Mouse (Mus musculus) E14TG2a.4 (cell line): Measurements from ENCODE around the gene Hsf5.

ENCODE experiments used
- H3K27me3 ChIP-seq: 2 replicates; pipeline ENCODE4 v1.6.1; 2014; ENCODE audit warnings: low read length, control low read depth; ENCODE audit not compliant: insufficient read depth
- H3K36me3 ChIP-seq: 2 replicates; pipeline ENCODE4 v1.6.1; 2014; ENCODE audit warnings: low read length, control low read depth; ENCODE audit not compliant: insufficient read depth
- H3K4me1 ChIP-seq: replicated peaks from 2 replicates; pipeline ENCODE4 v1.6.1; 2014; ENCODE audit warnings: low read depth, low read length, control low read depth
- H3K4me3 ChIP-seq: replicated peaks from 2 replicates; pipeline ENCODE4 v1.5.1; 2014; ENCODE audit warnings: mild to moderate bottlenecking, low read length
- H3K9me3 ChIP-seq: 2 replicates; pipeline ENCODE4 v1.6.1; 2014; ENCODE audit warnings: low read length, control low read depth
- CTCF ChIP-seq: conservative IDR thresholded peaks from 2 replicates; pipeline ENCODE4 v1.5.1; 2014; ENCODE audit warnings: low read length
- NANOG ChIP-seq: IDR thresholded peaks from 2 replicates; pipeline ENCODE4 v1.6.1; 2014; ENCODE audit warnings: borderline replicate concordance, low read length, mixed read lengths
- POU5F1 ChIP-seq: IDR thresholded peaks from 2 replicates; pipeline ENCODE4 v1.6.1; 2014; ENCODE audit warnings: low read length, borderline replicate concordance

Hsf5 gene

GRCm38 (mm10) chr11:87665658-87666057 is 48.7 kb downstream of the Hsf5 start:
- peaks cover 15% of the 10 kb centered on the region for H3K27me3 ChIP-seq
- H3K4me3 ChIP-seq: no peak overlapping the region
- peaks cover 10% of the 10 kb centered on the region for H3K4me1 ChIP-seq
- H3K36me3 ChIP-seq: no peaks in the 10 kb centered on the region
- TF ChIP-seq NANOG: no peak
- TF ChIP-seq POU5F1: no peak
- H3K9me3 ChIP-seq: no peaks in the 10 kb centered on the region

DNA sequence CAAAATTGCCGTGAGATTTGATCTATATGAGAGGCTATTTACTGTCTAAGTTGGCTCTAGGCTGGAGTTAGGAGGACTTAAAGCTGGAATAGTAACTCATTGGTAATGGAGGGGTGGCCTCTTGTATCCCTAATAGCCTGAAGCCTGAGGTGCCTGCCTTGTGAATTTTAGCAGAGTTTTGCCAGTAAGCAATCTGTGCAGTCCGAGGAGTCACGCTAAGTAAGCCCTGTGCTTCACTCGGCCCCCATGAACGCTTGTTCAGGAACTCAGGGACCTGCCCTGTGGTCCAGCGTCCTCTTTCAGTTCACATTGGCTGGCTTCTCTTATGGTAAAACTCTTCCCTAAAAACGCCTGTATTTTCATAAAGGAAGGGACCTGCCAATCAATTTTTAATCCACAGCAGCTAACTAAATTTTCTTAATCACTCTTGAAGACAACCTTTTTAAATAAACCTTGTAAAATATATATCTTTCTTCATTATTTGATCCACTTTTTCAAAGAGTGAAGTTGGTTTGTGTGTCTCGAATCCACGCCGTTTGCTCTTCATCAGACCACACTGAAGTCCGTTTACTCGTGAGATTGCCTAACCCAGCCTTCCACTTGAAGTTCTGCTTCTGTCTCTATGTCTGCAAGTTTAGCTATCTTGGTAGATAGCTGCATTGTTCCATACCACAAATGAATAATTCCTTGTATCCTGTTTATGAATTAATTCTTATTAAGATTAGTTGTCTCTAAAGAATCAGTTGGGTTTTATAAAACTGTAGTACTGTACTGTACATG is 49.5 kb downstream of the Hsf5 start:
- no peak for TF ChIP-seq POU5F1
- TF ChIP-seq NANOG: no peak
- no peak for TF ChIP-seq CTCF
- Histone ChIP-seq H3K4me1 (peaks cover 10% of the 10 kb centered on the region), H3K36me3 (no peaks in the 10 kb centered on the region)

DNA sequence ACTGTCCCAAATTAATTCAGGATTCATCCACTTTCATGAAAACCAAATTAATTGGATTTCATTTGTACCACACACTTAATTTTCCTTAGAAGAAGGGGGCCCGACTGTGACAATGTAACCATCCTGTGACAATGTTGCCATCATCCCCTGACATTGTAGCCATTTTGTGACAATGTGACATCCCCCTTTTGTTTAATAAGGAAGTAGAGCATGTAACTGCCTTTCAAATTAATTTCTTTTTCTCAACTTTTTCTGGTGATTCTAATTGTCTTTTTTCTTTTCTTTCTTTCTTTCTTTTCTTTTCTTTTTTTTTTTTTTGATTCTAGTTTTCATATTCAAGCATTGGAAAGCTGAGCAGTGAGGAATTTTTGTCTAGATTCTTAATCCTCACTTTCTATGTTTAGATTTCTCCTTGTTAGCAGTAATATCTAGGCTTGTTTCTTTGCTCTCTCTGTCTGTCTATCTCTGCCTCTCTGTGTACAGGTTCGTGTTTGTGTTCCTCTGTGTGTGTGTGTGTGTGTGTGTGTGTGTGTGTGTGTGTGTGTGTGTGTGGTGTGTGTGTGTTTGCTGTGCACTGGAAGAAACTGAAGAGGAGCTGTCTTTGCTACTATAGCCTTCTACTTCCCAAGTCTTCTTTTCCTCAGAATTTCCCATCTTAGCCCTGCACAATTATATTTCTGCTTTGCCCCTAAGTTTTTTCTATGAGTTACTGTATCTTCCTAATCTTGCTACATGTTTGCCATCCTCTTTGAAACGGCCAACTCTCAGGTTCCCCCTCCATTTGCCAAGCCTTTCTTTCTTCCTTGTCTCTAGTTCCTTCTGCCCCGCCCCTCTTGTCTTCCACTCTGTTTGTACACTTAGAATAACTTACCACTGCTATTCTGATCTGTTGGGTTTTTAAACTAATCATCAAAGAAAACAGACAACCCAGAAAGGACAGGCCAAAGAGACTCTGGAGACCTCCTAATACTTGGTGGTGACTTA is 50.4 kb downstream of the Hsf5 start:
- H3K4me1 ChIP-seq: peaks cover 10% of the 10 kb centered on the region
- H3K36me3 ChIP-seq: no peaks in the 10 kb centered on the region
- peaks cover 15% of the 10 kb centered on the region for H3K27me3 ChIP-seq
- H3K9me3 ChIP-seq: no peaks in the 10 kb centered on the region
- no peak overlapping the region for H3K4me3 ChIP-seq
- no peak for TF ChIP-seq NANOG
- TF ChIP-seq POU5F1: no peak
- no peak for TF ChIP-seq CTCF

More for the DNA sequence above, 49.5 kb downstream of the Hsf5 start:
- no peak overlapping the region for H3K4me3 ChIP-seq
- no peaks in the 10 kb centered on the region for H3K9me3 ChIP-seq
- peaks cover 15% of the 10 kb centered on the region for H3K27me3 ChIP-seq

- H3K27me3 ChIP-seq: no peaks in the 10 kb centered on the region
- peaks cover 10% of the 10 kb centered on the region for H3K4me1 ChIP-seq
- no peak overlapping the region for H3K4me3 ChIP-seq
- TF ChIP-seq CTCF (no peak), POU5F1 (no peak), NANOG (no peak)
- no peaks in the 10 kb centered on the region for H3K36me3 ChIP-seq
- H3K9me3 ChIP-seq: no peaks in the 10 kb centered on the region
Observed at GRCm38 (mm10) chr11:87673282-87673681, 56.3 kb downstream of the Hsf5 start.

GRCm38 (mm10) chr11:87675606-87676005 is 58.6 kb downstream of the Hsf5 start:
- Histone ChIP-seq H3K27me3 (no peaks in the 10 kb centered on the region), H3K4me3 (no peak overlapping the region), H3K36me3 (no peaks in the 10 kb centered on the region), H3K4me1 (peaks cover 14% of the 10 kb centered on the region), H3K9me3 (no peaks in the 10 kb centered on the region)
- TF ChIP-seq POU5F1 (no peak), NANOG (no peak), CTCF (no peak)

GRCm38 (mm10) chr11:87677756-87678155 is 60.8 kb downstream of the Hsf5 start:
- no peaks in the 10 kb centered on the region for H3K36me3 ChIP-seq
- H3K4me3 ChIP-seq: no peak overlapping the region
- no peak for TF ChIP-seq NANOG
- TF ChIP-seq CTCF: no peak
- no peak for TF ChIP-seq POU5F1
- H3K9me3 ChIP-seq: no peaks in the 10 kb centered on the region
- no peaks in the 10 kb centered on the region for H3K27me3 ChIP-seq
- peaks cover 14% of the 10 kb centered on the region for H3K4me1 ChIP-seq

DNA sequence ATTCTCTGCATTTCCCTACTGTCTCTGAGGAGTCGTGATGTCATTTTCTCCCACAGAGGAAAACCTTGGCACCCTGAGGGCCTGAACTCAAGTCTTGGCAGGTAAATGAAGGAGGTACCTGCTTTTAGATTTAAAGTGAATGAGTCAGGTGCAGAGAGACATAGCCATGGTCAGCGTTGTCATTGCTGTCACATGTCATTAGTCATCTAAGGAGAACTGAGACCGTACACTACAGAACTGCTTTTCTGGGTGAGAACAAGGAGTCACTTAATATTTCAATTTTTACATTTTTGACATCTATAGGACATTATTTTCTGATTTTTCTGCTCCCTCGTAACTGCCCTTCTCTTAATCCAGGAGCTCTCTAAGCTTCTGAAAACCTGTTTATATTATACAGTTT is 61.6 kb downstream of the Hsf5 start:
- Histone ChIP-seq H3K4me3 (no peak overlapping the region), H3K36me3 (no peaks in the 10 kb centered on the region), H3K4me1 (peaks cover 14% of the 10 kb centered on the region), H3K9me3 (no peaks in the 10 kb centered on the region), H3K27me3 (no peaks in the 10 kb centered on the region)
- no peak for TF ChIP-seq POU5F1

DNA sequence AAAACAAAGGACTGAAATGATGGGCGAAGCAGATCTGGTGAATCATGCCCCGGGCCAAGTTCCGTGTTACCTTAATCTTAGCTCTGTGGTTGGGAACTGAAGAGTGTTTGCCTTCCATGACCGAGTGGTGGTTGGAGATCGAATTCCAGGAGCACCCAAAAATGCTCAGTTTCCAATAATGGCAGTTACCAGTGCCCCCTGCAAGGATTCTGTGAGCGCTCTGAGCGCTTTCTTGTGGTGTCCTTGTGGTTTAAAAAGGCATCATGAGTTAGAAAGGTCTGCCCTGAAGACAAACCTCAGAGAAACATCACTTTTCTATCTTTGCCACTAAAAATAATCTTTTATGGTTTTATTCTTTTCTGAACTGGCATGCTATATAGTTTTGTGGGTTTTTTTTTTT is 62.0 kb downstream of the Hsf5 start:
- H3K4me3 ChIP-seq: no peak overlapping the region
- no peaks in the 10 kb centered on the region for H3K27me3 ChIP-seq
- H3K9me3 ChIP-seq: no peaks in the 10 kb centered on the region
- TF ChIP-seq NANOG (no peak), CTCF (no peak), POU5F1 (no peak)
- H3K4me1 ChIP-seq: peaks cover 14% of the 10 kb centered on the region
- H3K36me3 ChIP-seq: no peaks in the 10 kb centered on the region
